Mouse (Mus musculus): ENCODE results near the gene Adam22.
"Not testable (repeated sequence)": the region's sequence is repeated elsewhere in the genome, so short reads cannot be mapped to it uniquely, and the experiment has no call there.

Gene Adam22

DNA sequence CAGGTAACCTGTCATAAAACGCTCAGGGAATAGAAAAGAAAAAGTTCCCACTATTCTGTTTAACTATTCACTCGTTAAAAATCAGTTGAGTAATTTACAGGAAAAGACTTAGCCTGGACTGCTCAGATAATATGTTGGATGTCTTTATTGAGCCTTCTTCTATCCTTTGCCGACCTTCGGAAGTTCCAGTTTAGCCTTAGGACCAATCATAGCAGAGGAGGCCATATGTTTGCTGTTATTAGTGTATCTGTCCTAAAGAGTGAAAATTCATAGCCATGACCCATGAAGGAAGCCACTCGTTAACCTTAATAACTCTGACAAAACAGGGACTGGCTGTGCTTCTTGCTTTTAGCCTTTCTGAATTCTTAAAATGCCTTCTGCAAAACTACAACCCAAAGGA lies 41.3 kb downstream of the Adam22 start:
- DNase-seq (ENCODE audit: low spot score in 2 of 2): no peak

DNA sequence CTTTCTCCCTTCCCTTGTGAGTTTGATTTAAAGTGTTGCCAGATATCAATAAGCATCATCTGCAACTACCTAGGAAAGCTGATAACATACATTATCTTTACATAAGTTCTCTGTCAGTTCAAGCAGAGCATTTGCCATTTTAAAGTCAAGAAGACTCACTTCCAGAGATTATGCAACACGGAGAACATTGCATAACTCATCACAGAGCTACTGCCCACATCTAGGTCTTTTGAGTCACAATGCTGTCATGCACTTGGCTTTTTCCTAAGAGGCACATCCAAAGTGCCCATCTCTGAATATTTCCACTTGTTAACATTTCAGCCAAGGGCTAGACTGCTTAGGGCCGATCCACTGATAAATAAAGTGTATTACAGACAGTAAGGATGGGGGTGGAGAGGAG lies 55.6 kb downstream of the Adam22 start:
- no peak for DNase-seq (ENCODE audit: low spot score in 2 of 2)

DNA sequence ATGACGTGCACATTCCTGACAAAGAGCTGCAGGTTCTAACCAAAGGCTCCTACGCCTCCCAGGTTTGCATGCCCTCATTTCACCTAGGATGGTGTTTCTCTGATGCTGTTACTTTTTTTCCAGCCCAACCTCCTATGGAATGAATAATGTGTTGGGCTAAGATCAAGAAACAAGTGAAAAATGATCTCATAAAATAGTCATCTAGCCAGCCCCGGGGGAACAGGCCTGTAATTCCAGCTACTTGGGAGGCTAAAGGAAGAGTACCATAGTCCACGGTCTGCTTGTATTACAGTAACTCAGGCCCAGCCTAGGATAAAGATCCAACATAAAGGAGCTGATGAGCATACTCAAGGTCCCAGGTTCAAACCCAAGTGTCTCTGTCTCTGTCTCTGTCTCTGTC lies 57.1 kb downstream of the Adam22 start:
- no peak for DNase-seq (ENCODE audit: low spot score in 2 of 2)

DNA sequence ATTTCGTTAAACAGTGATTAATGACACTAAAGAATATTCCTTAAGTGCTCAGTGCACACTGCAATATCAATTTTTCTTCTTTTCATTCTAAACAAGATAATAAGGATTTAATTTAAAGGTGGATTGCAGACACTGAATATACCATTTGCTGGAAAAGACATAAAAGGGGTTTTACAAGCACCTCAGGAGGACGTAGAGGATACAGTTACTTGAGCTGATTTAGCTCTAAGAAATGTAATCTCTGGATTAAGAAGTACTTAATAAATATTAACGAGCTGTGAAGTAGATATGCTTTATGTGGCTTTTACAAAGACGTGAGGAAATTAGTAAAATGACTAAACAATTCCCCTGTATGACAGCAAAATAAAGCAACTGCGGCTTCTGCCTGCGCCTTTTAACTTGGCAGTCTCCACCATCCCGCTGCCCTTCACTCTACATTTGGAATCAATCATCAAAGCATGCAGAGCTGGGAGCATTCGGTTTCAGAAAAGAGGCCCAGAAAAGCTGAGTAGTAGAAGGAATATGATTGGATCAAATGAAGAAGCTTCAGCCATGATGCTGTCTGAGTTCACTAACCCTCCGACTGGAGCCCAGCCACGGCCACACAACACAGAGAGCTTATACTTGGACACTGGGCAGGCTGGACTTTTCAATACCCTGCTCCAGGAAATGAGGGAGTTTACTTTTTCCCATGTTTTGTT lies 70.1 kb downstream of the Adam22 start:
- DNase-seq (ENCODE audit: low spot score in 2 of 2): no peak

DNA sequence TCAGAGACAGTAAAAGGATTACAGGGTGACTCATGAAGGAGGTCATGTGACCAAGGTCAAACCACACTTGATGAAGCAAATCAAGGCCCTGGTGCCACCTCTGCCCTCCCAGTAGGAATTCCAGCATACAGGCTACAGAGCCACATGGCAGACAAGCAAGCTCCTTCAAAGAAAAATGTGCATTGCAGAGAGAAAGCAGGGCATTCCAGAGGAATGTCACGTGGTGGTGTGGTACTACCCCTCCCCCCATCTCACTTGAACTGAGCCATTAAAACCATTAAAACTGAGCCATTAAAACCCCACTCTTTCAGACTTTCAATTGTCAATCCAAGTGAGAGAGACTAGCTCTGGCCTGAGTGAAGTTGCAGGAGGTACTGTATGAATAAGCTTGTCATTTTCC lies 74.7 kb downstream of the Adam22 start:
- no peak for DNase-seq (ENCODE audit: low spot score in 2 of 2)

DNA sequence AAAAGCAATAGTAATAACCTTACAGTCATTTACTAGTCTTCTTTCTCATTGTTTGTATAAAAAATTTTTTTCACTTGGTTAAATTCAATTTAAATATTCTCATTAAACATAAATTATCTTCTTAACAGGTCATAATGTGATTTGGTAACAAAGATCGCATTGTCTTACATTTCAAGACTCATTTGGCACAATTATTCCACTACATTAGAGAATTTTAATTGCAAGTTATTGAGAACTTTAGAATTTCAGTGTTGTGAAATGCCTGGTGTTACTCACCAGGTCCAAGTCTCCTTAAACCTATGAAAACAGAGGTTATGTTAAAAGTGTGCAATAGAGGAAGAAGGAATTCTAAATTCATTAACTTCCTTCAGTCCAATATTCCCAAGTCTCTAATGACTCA lies 76.5 kb downstream of the Adam22 start:
- DNase-seq (ENCODE audit: low spot score in 2 of 2): no peak

DNA sequence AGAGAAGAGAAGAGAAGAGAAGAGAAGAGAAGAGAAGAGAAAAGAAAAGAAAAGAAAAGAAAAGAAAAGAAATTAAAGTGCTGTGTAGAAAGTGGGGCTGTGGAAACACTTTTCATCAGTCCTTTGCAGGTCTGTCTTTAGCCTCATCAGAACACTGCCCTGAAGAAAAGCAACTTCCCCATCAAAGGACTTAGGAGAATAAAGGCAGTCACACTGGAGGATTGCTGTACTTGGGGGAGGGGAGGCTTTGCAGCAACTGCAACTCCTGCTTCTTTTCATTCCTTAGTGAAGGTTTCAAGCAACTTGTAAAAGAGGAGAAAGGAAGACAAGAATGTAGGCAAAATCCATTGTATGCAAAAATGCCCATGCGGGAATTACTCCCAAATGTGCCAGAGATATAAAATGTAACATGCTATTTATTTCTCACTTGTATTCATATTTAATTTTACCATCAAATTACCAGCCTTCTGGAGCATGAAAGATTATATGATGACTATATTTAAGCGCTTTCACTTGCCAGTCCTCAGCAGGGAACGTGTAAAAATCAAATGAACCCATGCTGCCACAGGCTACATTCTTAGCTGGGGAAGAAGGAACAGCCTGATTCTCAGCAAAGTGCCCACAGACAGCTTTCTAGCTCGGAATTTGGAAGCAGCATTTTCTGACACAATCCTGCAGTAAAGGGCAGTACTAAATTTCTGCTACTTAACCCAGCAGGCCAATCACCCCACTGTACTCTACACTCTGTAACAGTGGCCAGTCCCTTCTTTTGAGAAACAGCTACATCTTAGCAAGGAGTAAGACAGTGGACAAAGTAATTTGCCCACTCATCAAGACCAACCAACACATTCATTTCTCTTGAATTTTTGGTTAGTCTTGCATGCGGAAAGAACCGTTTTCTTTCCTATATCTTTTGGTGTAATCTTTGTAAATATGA lies 78.0 kb downstream of the Adam22 start:
- DNase-seq (ENCODE audit: low spot score in 2 of 2): no peak

DNA sequence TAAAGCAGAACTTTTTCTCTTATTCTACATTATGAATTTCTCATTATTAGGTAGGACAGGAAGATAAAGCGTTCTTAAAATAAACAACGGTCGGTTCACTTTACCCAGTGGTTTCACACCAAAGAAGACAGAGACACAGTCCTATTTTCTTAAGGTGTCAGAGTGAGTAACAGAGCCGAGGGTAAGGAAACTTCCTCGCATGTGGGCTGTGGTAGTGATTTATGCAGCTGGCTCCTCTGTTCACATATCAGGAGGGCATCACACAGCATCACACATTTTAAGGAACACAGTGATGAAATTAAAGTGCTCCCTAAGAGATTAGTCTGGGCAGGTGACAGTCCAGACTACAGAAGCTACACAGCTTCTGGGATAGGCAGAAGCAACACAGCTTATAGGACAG lies 83.8 kb downstream of the Adam22 start:
- no peak for DNase-seq (ENCODE audit: low spot score in 2 of 2)

DNA sequence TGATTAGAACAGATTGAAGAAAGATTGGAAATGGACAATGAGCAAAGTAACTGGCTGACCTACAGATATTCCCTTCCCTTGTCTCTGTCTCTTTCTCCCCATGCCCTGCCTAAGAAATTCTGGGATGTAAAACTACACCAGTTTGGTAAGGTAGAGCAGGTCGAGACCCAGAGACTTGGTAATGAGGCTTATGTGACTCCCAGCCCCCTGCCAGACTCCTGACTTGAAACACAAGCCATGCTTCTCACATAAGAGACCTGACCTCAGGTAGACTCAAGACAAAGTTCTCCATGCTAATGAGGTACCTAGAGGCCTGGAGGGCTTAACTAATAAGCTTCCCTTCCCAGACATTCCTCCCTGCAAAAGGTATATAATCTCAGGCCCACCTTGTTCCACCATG lies 91.8 kb downstream of the Adam22 start:
- no peak for DNase-seq (ENCODE audit: low spot score in 2 of 2)

DNA sequence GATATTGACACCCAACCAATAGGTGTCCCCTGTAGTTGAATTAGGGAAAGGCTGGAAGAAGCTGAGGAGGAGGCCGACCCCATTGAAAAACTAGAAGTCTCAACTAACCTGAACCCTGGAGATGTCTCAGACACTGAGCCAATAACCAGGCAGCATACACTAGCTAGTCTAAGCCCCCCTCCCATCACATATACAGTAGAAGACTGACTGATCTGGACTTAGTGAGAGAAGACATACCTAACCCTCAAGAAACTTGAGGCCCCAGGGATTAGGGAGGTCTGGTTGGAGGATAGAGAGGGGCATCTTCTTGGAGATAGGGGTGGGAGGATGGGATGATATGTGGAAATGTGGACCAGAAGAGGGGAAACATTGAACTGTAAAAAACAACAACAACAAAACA lies 110.6 kb downstream of the Adam22 start:
- no peak for DNase-seq (ENCODE audit: low spot score in 2 of 2)

DNA sequence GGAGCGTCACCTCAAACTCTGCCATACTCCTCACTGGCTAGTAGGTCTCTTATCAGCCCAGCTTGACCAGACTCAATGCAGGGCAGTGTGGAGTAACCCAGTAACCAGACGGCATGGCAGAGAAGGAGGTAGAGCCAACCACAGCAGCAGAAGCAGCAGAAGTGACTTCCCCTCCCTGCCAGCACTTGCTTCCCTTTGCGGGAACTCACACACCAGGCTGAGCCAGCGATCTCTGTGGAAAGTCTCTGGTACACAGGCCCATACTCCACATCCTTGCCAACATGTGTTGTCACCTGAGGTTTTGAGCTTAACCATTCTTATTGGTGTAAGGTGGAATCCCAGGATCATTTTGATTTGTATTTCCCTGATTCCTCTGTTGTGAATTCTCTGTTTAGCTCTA lies 111.5 kb downstream of the Adam22 start:
- no peak for DNase-seq (ENCODE audit: low spot score in 2 of 2)

DNA sequence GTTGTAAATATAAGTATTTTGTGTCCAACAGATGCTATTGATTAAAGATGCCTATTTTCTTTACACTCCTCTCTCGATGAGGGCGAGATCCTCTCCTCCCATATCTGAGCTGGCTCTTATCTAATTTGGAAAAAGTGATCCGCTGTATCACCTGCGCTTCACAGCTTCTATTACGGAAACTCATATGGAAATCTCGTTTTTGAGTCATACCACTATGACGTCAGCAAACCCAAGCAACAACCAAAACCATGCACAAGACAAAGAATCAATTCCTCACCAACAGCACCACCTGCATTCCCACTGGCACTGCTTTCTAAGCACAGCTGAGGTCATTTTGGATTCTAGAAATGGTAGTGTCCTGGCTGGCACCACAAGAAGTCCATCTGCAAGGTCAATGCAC lies 123.3 kb downstream of the Adam22 start:
- DNase-seq (ENCODE audit: low spot score in 2 of 2): no peak

DNA sequence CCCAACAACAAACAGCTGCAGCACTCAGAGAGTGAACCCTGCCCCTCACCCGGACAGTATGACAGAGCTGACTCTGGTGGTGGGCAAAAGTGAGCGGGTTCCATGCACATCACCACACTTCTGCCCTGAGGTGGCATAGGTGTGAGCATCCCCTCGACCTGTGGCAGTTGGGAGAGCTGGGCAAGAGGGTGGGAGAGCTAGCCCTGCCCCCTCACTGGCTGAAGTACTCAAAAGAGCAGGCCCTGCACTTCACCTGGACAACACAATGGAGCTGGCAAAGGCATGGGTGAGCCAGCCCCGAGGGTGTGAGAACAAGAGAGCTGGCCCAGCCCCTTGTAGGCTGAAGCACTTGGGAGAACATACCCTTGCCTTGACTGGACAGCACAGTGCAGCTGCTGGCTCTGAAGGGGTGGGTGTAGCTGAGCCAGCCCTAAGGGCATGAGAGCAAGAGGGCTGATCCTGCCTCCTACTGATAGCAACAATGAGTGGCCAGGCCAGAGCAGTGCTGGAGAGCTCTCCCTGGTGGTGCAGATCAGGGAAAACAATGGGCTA lies 124.8 kb downstream of the Adam22 start:
- DNase-seq (ENCODE audit: low spot score in 2 of 2): no peak

DNA sequence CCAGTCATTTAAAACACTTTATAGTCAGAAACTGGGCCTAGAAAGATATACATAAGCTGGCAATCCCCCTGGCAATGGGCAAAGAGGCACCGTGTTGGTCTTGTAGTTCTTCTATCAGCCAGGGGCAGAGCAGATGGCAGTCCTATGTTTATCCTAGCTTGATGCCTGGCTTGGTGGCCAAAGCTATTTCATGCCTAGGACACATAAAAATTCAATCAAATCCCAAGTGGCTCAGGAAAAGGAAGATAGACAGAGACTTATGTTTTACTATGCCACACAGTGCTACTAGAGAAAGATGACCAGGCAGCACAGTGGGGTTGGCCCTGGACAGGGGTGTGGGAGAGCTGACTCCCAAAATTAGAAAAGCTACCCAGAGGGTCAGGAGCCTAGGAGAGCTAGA lies 125.3 kb downstream of the Adam22 start:
- no peak for DNase-seq (ENCODE audit: low spot score in 2 of 2)

DNA sequence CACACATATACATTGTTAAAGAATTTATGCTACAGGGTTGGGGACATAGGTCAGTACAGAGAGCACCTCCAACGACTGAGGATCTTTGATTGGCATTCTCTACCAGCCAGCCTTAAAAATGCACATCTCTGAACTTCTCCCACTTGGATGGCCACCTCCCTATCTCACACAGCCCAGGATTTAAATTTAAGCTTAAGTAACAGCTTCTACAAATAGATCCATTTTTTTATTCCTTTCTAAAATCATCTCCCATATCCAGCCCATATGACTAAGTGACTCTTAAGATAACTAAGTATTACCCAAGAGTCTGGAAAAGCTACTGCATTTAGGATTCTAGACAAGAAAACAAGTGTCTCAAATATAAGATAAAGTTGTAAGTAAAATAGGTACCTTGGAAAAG lies 140.9 kb downstream of the Adam22 start:
- DNase-seq (ENCODE audit: low spot score in 2 of 2): no peak

DNA sequence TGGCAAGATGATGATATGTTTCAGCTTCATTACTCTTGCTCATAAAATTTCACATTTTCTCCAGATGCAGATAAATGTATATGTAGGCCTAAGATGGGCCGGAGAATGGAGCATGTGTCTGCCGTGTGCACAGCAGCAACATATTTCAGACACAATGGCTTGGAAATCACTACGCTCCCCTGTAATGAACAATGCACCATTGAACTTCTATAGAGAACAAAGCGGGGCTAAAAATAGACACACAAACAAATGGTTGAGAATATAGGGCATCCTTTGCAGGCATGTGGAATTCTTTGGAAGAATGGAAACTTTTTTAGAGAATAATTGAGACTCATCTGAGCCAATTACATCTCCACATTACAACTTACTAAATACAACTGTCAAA lies 143.6 kb downstream of the Adam22 start:
- DNase-seq (ENCODE audit: low spot score in 2 of 2): no peak

DNA sequence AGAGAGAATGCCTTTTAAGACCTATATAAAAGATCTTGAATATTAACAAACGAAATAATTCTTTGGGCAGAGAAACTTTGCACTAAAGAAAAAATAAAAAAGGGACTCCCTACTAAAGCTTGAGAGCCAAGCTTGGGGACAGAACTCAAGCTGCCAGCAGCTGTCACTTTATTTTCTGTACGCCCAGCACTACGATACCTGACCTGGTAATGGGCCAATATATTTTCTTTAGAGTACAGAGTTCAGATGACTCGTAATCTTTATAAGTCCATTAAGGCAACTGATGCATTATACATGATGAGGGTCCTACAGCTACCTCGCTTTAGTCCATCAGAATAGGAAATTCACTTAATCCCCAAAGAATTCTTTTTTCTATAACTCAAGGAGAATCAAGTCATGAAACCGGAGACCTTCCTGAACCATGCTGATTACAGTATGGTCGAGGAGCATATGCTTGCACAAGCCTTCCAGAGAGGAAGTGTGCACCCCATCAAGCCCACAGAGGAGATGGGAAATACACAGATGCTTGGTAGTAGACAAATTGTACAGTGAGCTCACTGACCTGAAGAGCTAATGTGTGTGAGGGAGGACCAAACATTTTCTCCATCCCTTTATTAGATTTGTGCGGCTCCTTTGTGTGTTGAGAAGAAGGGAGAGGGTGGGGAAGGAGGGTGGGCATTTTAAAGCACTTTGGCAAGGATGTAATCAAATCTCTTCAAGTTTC lies 144.2 kb downstream of the Adam22 start:
- no peak for DNase-seq (ENCODE audit: low spot score in 2 of 2)

DNA sequence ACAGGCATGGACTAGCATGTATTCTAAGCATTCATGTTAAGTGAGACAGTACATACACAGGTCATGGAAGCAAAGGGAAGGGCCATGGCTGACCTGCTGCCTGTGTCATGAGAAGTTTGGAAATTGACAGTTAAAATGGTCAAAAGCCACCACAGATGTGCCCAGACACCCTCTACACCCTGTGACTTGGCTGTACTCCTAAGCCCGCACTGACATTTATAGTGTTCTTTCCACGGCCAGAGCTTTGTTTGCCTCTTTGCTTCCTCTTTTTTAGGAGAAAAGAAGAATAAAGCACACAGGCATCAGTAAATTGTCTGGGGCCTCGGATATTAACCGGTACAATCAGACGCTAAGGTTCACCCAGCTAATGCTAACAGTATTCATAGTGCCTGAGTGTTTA lies 146.3 kb downstream of the Adam22 start:
- DNase-seq (ENCODE audit: low spot score in 2 of 2): no peak

DNA sequence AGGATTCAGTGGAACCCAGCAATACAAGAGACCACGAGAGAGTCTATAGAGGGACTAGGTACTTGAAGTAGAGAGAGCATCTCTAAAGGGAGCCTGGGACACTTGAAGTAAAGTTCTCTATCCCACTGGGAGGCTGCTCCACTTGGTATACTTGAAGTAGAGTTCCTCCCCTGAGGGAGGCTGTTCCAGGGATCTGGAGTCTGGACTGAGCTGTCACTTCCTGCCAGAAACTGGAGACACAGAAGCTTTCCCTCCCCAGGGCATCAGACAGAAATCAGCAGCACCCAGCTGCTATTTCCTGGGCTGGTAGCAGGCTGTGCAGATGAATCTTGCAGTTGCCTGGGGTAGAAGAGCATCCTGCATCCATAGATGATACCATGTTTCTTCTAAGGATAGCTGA lies 152.1 kb downstream of the Adam22 start:
- no peak for DNase-seq (ENCODE audit: low spot score in 2 of 2)

DNA sequence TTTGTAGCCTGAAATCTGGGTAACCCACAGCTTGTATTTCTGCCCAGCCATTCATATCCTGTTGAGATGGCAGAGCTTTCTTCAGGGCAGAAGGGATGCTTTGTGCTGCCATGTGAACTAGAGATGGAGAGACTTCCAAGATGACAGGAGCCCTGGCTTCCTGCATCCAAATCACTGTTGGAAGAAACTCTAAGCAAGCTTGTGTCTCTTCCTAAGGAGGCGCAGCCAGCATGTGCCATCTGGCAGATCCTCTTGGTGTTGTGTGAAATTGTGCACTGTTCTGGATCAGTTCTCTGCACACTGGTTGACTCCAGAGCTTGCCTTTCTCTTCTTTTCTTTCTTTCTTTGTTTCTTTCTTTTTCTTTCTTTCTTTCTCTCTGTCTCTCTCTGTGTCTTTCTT lies 183.0 kb downstream of the Adam22 start:
- DNase-seq (ENCODE audit: low spot score in 2 of 2): not testable (repeated sequence)

DNA sequence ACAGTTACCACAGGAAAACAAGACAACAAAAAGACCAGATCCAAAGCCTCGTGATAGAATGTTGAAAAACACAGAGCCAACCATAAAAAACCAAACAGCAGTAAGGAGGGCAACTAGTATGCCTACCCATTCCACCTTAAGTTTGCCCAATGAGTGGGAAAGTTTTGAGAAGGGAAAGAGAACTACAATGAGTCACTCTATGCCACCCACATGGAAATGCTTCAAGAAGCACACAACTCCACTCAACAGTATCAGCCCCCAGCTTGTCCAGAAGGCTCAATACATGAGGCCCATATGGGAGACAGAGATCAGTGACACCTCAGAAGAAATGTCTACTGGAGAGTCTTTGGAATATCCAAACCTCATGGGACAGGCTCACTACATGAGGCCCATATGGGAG lies 187.3 kb downstream of the Adam22 start:
- no peak for DNase-seq (ENCODE audit: low spot score in 2 of 2)

DNA sequence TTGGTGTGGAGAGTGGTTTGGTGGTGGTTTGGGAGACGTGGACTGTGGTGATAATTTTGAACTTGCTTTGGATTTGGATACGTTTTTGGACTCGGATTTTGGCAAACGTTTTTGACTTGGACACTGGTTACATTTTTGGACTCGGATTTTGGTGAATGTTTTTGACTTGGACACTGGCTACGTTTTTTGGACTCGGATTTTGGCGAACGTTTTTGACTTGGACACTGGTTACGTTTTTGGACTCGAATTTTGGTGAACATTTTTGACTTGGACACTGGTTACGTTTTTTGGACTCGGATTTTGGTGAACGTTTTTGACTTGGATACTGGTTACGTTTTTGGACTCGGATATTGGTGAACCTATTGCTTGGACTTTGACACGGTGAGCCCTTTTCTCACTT lies 189.8 kb downstream of the Adam22 start:
- DNase-seq (ENCODE audit: low spot score in 2 of 2): no peak

Data from urinary bladder, postnatal 4 days (tissue).